Mouse (Mus musculus) heart, postnatal 4 days (tissue): ENCODE data around the gene Gdf7. TPM values are rescaled to one million over a fixed set of nuclear protein-coding genes. Genes with fewer than 3 reads are reported as not detected.

Source experiments
- DNase-seq: peaks from one replicate; pipeline ENCODE4 v3.0.0; 2021
- total RNA-seq, 2 experiments: library from RNA; stranded (reverse); gene quantifications; 2 replicates each; pipeline ENCODE4 v1.2.3; 2021

Gene Gdf7
- total RNA-seq, 2 experiments from 2014 or later = 0.19 to 0.25 TPM

- no peak for DNase-seq
These were observed 4.1 kb downstream of the Gdf7 start for GRCm38 (mm10) chr12:8297586-8298214.

GRCm38 (mm10) chr12:8296154-8296553 lies 5.6 kb downstream of the Gdf7 start:
- DNase-seq = no peak

- DNase-seq = no peak
These were observed 6.3 kb downstream of the Gdf7 start for GRCm38 (mm10) chr12:8295307-8295913.

GRCm38 (mm10) chr12:8291157-8291853 lies 10.4 kb downstream of the Gdf7 start:
- DNase-seq = peak; percentile 33

- DNase-seq = no peak
These were observed 12.3 kb downstream of the Gdf7 start for GRCm38 (mm10) chr12:8289499-8289898.

GRCm38 (mm10) chr12:8289099-8289498 lies 12.7 kb downstream of the Gdf7 start:
- no peak for DNase-seq

GRCm38 (mm10) chr12:8287970-8288369 lies 13.8 kb downstream of the Gdf7 start:
- DNase-seq = no peak

- DNase-seq = no peak
These were observed 20.3 kb downstream of the Gdf7 start for GRCm38 (mm10) chr12:8281225-8282017.

- no peak for DNase-seq
These were observed 26.3 kb downstream of the Gdf7 start for GRCm38 (mm10) chr12:8275424-8275823.

GRCm38 (mm10) chr12:8273471-8274171 lies 28.1 kb downstream of the Gdf7 start:
- no peak for DNase-seq

GRCm38 (mm10) chr12:8271405-8271804 lies 30.3 kb downstream of the Gdf7 start:
- no peak for DNase-seq

- DNase-seq = no peak
These were observed 32.1 kb downstream of the Gdf7 start for GRCm38 (mm10) chr12:8269627-8270026.

- DNase-seq = no peak
These were observed 35.4 kb downstream of the Gdf7 start for GRCm38 (mm10) chr12:8266311-8266710.

GRCm38 (mm10) chr12:8260297-8260696 lies 41.5 kb downstream of the Gdf7 start:
- DNase-seq = no peak

Other genes starting within 250 kb of the Gdf7 start
- gene Ldah, start 93.8 kb downstream of the Gdf7 start, total RNA-seq = 10 to 100 TPM; 25.8 to 29.1 TPM
- gene Hs1bp3, start 11.5 kb upstream of the Gdf7 start, total RNA-seq = 10 to 100 TPM in 1 of 2 experiments, 1 to 10 TPM in 1; 7.2 to 11.0 TPM
- gene Rhob, start 198.1 kb upstream of the Gdf7 start, total RNA-seq = 100 to 1,000 TPM; 124 to 128 TPM